Mouse (Mus musculus) forebrain, embryonic 11.5 days (tissue): ENCODE data around the gene Adamts4. TPM values are rescaled to one million over a fixed set of nuclear protein-coding genes. Genes with fewer than 3 reads are reported as not detected.

ENCODE experiments used
- ATAC-seq: fragments of 200-750 bp; cut with Nextera tagmentation; replicated peaks from 2 replicates; pipeline ENCODE4 v1.8.0; 2017; ENCODE audit warnings: moderate TSS enrichment; ENCODE audit not compliant: low FRiP score
- DNase-seq: peaks from one replicate; pipeline ENCODE4 v3.0.0-alpha.2; 2017; ENCODE audit warnings: low spot score
- H3K27ac ChIP-seq: fragments of 300-500 bp; sonication (generic); 2 replicates; pipeline ENCODE4 v1.5.1; 2014; ENCODE audit warnings: low read depth, low read length
- H3K27me3 ChIP-seq: fragments of 300-500 bp; sonication (generic); 2 replicates; pipeline ENCODE4 v1.6.1; 2014; ENCODE audit warnings: mild to moderate bottlenecking, low read length, mixed read lengths; ENCODE audit not compliant: control insufficient read depth, insufficient read depth
- H3K36me3 ChIP-seq: fragments of 300-500 bp; sonication (generic); 2 replicates; pipeline ENCODE4 v1.6.1; 2014; ENCODE audit warnings: mild to moderate bottlenecking, low read length, moderate library complexity, mixed read lengths; ENCODE audit not compliant: control insufficient read depth, insufficient read depth
- H3K4me1 ChIP-seq: fragments of 300-500 bp; sonication (generic); replicated peaks from 2 replicates; pipeline ENCODE4 v1.6.1; 2014; ENCODE audit warnings: low read length, mixed read lengths; ENCODE audit not compliant: control insufficient read depth, insufficient read depth
- H3K4me2 ChIP-seq: fragments of 300-500 bp; sonication (generic); 2 replicates; pipeline ENCODE4 v1.6.1; 2014; ENCODE audit warnings: low read depth, mild to moderate bottlenecking, low read length, moderate library complexity, mixed read lengths; ENCODE audit not compliant: severe bottlenecking
- H3K4me3 ChIP-seq: fragments of 300-500 bp; sonication (generic); 2 replicates; pipeline ENCODE4 v1.5.1; 2014; ENCODE audit warnings: low read depth, low read length
- H3K9ac ChIP-seq: fragments of 300-500 bp; sonication (generic); 2 replicates; pipeline ENCODE4 v1.6.1; 2014; ENCODE audit warnings: low read length
- H3K9me3 ChIP-seq: fragments of 300-500 bp; sonication (generic); 2 replicates; pipeline ENCODE4 v1.6.1; 2016; ENCODE audit warnings: low read length, mixed read lengths; ENCODE audit not compliant: control insufficient read depth
- WGBS: fragments of 180-500 bp; shearing (Covaris S2); extraction: QIAGEN DNeasy Blood & Tissue Kit; methylation state at CpG from one replicate; pipeline ENCODE4 v1.1.7; 2014; 5-methylcytosine and 5-hydroxymethylcytosine counted together
- polyA plus RNA-seq: library from polyadenylated mRNA; unstranded; fragments of >200 nt; fragmentation: Nextera tagmentation; extraction: Ambion mirVana; gene quantifications from 2 replicates; pipeline ENCODE4 v1.2.1, GENCODE M21; 2014

Adamts4 gene
- polyA plus RNA-seq, 1 experiment from 2014 or later = 7.1 TPM

GRCm38 (mm10) chr1:171275144-171275734 lies 25.0 kb downstream of the Adamts4 start:
- Histone ChIP-seq H3K4me2 (no peak overlapping the region), H3K27ac (no peak overlapping the region), H3K9me3 (no peaks in the 10 kb centered on the region), H3K4me1 (peaks cover 14% of the 10 kb centered on the region; the same call in 1 of the 2 replicates), H3K4me3 (no peak overlapping the region), H3K36me3 (peaks cover 10% of the 10 kb centered on the region; the same call in 1 of the 2 replicates), H3K27me3 (no peaks in the 10 kb centered on the region), H3K9ac (no peak overlapping the region)
- peak; percentile 19 for DNase-seq
- ATAC-seq = no peak
- 83% methylated on average over 11 of the region's 11 CpGs for WGBS

- Histone ChIP-seq H3K4me3 (no peak overlapping the region), H3K4me2 (no peak overlapping the region), H3K27ac (no peak overlapping the region), H3K36me3 (peaks cover 10% of the 10 kb centered on the region; the same call in 1 of the 2 replicates), H3K4me1 (peaks cover 10% of the 10 kb centered on the region; the same call in 1 of the 2 replicates), H3K27me3 (no peaks in the 10 kb centered on the region), H3K9me3 (no peaks in the 10 kb centered on the region), H3K9ac (no peak overlapping the region)
- no peak for ATAC-seq
- DNase-seq = peak; percentile 39
- WGBS = 92% methylated on average over 14 of the region's 14 CpGs
Observed at GRCm38 (mm10) chr1:171276110-171276748, 26.0 kb downstream of the Adamts4 start.

DNA sequence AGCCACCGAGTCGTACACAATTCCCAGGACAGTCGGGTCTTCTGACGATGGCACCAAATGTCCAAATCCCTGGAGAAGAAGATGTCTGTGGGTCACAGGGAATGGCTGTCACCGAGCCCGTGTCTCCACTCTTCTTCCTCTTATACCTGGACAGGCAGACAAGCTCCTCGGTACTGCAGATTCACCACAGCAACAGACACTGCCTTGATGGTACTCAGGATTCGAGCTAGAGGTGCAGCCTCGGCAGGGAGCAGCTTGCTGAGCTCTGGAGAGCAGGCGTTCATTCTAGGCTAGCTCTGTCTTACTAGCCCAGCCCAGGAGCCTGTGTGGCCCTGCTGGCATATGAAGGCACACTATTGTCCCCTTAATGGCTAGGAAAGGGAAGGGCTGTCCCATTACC lies 27.5 kb downstream of the Adamts4 start:
- Histone ChIP-seq H3K27ac (no peak overlapping the region), H3K36me3 (peaks cover 10% of the 10 kb centered on the region; the same call in 1 of the 2 replicates), H3K9ac (no peak overlapping the region), H3K27me3 (no peaks in the 10 kb centered on the region), H3K4me3 (no peak overlapping the region), H3K4me2 (no peak overlapping the region), H3K4me1 (peaks cover 11% of the 10 kb centered on the region; the same call in 1 of the 2 replicates), H3K9me3 (no peaks in the 10 kb centered on the region)
- ATAC-seq (no peak), DNase-seq (peak; percentile 33)
- 87% methylated on average over 10 of the region's 10 CpGs for WGBS

GRCm38 (mm10) chr1:171278436-171278835 lies 28.2 kb downstream of the Adamts4 start:
- DNase-seq = peak; percentile 43
- WGBS = 98% methylated on average over 8 of the region's 8 CpGs
- Histone ChIP-seq H3K4me3 (no peak overlapping the region), H3K9ac (no peak overlapping the region), H3K4me2 (no peak overlapping the region), H3K27me3 (no peaks in the 10 kb centered on the region), H3K9me3 (no peaks in the 10 kb centered on the region), H3K27ac (no peak overlapping the region), H3K4me1 (peaks cover 11% of the 10 kb centered on the region; the same call in 1 of the 2 replicates), H3K36me3 (peaks cover 10% of the 10 kb centered on the region; the same call in 1 of the 2 replicates)
- ATAC-seq = no peak

DNA sequence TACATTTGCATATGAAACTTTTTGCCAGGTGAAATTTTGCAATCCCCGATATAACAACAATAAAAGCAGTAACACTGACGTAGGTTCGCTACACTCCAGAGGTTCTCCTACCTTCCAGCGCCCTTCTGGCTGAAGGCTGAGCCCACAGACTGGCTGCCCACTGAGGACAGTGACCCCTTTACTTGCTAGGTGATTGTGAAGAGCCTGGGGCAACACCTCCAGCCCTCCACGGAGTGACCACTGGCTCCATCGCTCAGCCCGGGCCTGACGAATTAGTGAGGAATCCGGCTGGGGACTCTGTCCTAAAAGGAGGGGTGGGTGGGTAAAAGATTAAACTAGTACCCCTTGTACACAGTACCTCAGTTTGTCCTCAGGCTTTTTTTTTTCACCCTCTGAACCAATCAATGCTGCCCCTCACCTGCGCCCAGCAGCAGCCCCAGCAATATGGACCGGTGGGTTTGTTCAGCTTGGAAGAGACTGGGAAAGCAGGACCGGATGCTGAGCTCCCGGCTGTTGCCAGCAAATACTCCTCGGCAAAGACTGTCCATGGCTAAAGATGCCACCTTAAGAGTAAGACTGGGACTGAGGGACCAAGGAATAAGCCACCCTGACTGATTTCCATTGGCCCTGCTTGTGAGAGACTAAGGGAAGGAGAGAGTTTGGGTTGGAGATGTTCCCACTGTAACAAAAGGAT lies 28.9 kb downstream of the Adamts4 start:
- no peak overlapping the region for H3K4me3 ChIP-seq
- H3K9me3 ChIP-seq = no peaks in the 10 kb centered on the region
- no peak overlapping the region for H3K9ac ChIP-seq
- peak overlapping the region; percentile 88; the same call in 1 of the 2 replicates for H3K4me2 ChIP-seq
- no peaks in the 10 kb centered on the region for H3K27me3 ChIP-seq
- H3K4me1 ChIP-seq = peaks cover 11% of the 10 kb centered on the region; the same call in 1 of the 2 replicates
- 94% methylated on average over 14 of the region's 14 CpGs for WGBS
- H3K27ac ChIP-seq = no peak overlapping the region
- peak; percentile 47 for DNase-seq
- ATAC-seq = no peak
- peaks cover 10% of the 10 kb centered on the region; the same call in 1 of the 2 replicates for H3K36me3 ChIP-seq

- no peak overlapping the region for H3K27ac ChIP-seq
- WGBS = 49% methylated on average over 5 of the region's 5 CpGs
Observed at GRCm38 (mm10) chr1:171279721-171280120, 29.5 kb downstream of the Adamts4 start.

DNA sequence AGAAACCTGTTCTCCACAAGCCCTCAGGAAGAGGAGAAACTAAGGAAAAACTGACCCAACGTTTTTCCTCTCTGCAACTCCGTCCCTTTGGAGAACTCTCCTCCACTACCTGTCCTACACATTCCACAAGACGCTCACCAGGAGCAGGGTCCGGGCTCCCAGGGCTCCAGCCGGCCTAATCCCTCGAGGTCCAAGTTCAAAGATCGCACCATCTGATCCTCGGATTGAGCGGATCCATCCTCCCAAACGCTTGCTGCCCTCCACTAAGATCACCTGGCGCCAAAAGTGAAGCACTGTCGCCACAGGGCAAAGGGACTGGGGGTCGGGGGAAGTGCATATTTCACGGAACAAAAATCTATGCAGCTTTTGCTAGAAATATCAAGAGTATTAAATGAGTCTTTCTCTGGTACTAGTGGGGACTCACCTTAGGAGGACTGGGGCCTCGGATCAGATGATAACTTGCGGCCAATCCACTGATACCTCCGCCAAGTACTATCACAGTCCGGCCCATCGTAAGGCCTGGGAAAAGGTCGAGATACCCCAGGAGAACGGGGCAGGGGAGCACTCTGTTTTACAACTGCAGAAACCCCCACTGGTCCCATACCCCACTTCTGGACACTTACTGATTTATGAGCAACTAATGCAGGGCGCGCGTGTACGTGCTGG lies 30.2 kb downstream of the Adamts4 start:
- H3K27ac ChIP-seq = no peak overlapping the region
- H3K9ac ChIP-seq = peak overlapping the region; percentile 77
- WGBS = 1% methylated on average over 25 of the region's 25 CpGs
- H3K27me3 ChIP-seq = no peaks in the 10 kb centered on the region
- peak; percentile 4; the same call in 1 of the 2 replicates for ATAC-seq
- peaks cover 10% of the 10 kb centered on the region; the same call in 1 of the 2 replicates for H3K36me3 ChIP-seq
- peak overlapping the region; percentile 88 for H3K4me2 ChIP-seq
- peaks cover 11% of the 10 kb centered on the region; the same call in 1 of the 2 replicates for H3K4me1 ChIP-seq
- DNase-seq = peak; percentile 53
- no peaks in the 10 kb centered on the region for H3K9me3 ChIP-seq
- H3K4me3 ChIP-seq = peak overlapping the region; percentile 65

More at GRCm38 (mm10) chr1:171279721-171280120, 29.5 kb downstream of the Adamts4 start:
- peaks cover 11% of the 10 kb centered on the region; the same call in 1 of the 2 replicates for H3K4me1 ChIP-seq
- H3K36me3 ChIP-seq = peaks cover 10% of the 10 kb centered on the region; the same call in 1 of the 2 replicates
- ATAC-seq = no peak
- no peaks in the 10 kb centered on the region for H3K27me3 ChIP-seq
- no peaks in the 10 kb centered on the region for H3K9me3 ChIP-seq
- DNase-seq = no peak
- H3K4me3 ChIP-seq = peak overlapping the region; percentile 65
- H3K4me2 ChIP-seq = peak overlapping the region; percentile 88
- H3K9ac ChIP-seq = peak overlapping the region; percentile 77
